Mouse (Mus musculus) cerebellum, adult 9-11 months (tissue): ENCODE data around the gene Rabgef1.

ENCODE experiments used
- DNase-seq: peaks from one replicate; pipeline ENCODE4 v3.0.0; 2022

The Rabgef1 gene

GRCm38 (mm10) chr5:130173012-130173411 is 1.4 kb downstream of the Rabgef1 start:
- no peak for DNase-seq

GRCm38 (mm10) chr5:130177871-130178270 is 6.3 kb downstream of the Rabgef1 start:
- no peak for DNase-seq

- no peak for DNase-seq
Measured at GRCm38 (mm10) chr5:130180362-130180761, 8.8 kb downstream of the Rabgef1 start.

- DNase-seq = no peak
Measured at GRCm38 (mm10) chr5:130181740-130182540, 10.3 kb downstream of the Rabgef1 start.

DNA sequence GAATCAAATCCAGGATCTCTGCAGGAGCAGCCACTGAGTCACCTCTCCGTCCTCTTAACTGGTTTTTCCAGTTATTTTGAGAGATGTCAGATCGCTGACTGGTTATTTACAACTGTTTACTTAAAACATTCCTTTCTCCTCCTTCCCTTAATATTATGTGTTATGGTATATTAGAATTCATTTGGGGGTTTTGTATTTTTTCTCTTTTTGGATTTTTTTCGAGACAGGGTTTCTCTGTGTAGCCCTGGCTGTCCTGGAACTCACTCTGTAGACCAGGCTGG is 10.9 kb downstream of the Rabgef1 start:
- DNase-seq = no peak

- no peak for DNase-seq
Measured at GRCm38 (mm10) chr5:130184193-130184856, 12.7 kb downstream of the Rabgef1 start.

- DNase-seq = no peak
Measured at GRCm38 (mm10) chr5:130185312-130185711, 13.7 kb downstream of the Rabgef1 start.

GRCm38 (mm10) chr5:130187383-130187782 is 15.8 kb downstream of the Rabgef1 start:
- no peak for DNase-seq

- DNase-seq = no peak
Measured at GRCm38 (mm10) chr5:130190909-130191308, 19.3 kb downstream of the Rabgef1 start.

GRCm38 (mm10) chr5:130191865-130192264 is 20.3 kb downstream of the Rabgef1 start:
- no peak for DNase-seq

- DNase-seq = no peak
Measured at GRCm38 (mm10) chr5:130192356-130192944, 20.9 kb downstream of the Rabgef1 start.

DNA sequence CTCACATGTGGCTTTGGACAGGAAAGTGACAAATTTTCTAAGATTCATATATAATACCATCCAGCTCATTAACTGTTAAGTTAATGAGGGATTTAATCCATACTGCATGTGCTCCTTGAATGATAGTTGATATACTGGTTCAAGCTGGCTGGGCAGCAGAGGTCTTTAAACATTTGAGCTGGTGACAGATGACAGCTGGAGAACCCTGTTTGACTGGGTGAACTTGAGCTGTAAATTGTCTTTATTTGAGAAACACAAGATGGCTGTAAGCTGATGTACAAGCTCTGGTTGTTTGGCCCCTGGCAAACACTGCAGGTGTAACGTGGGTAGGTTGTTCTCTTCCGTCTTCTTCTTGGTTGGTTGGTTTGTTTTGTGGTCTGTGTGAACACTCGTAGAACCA is 22.2 kb downstream of the Rabgef1 start:
- DNase-seq = no peak

DNA sequence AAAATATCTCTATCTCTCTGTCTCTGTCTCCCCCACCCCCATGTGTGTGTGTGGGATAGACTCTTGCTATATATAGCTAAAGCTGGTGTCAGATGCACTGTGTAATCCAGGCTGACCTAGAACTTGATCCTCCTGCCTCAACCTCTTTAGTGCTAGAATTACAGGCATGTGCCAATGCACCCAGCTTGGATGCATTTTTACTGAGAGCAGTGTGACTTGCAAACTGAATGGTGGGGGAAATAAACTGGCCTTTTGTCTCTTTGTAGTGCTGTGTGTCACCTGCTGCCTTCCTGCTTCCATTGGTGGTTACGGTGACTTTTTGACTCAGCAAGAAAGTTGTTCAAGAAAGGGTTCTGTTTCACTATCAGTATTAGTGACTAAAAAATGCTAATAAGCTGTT is 24.7 kb downstream of the Rabgef1 start:
- DNase-seq = no peak

GRCm38 (mm10) chr5:130197454-130197853 is 25.9 kb downstream of the Rabgef1 start:
- DNase-seq = no peak

DNA sequence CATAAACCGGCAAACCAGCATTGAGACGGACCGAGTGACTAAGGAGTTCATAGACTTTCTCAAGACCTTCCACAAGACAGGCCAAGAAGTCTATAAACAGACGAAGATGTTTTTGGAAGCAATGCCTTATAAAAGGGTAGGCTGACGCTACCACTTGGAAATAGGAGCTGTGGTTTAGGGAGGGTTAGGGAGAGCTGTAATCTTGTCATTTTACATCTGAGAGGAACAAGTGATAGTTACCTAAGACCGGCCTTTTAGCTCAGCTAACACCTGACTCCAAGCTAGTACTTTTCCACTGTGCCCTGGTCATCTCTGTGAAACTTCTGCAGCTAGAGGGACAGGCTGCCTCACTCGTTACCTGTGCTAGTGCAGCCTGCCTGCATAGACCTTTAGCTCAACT is 26.4 kb downstream of the Rabgef1 start:
- DNase-seq = no peak

- DNase-seq = no peak
Measured at GRCm38 (mm10) chr5:130200233-130201029, 28.8 kb downstream of the Rabgef1 start.

DNA sequence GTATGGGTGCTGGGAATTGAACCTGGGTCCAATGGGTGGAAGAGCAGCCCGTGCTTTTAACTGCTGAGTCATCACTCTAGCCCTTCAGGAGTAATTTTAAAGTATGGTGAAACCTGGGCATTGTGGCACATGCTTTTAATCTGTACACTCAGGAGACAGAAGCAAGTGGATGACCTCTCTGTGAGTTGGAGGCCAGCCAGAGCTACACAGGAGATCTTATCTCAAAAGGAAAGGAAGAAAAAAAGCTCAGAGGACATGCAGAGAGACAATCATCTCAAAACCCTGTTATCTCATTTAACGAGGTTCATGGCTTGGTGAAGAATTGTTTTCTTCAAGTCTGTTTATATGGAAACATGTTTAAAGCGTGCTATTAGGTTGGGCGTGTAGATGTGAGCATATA is 32.4 kb downstream of the Rabgef1 start:
- no peak for DNase-seq

- no peak for DNase-seq
Measured at GRCm38 (mm10) chr5:130204560-130204959, 33.0 kb downstream of the Rabgef1 start.

- no peak for DNase-seq
Measured at GRCm38 (mm10) chr5:130205441-130206023, 33.9 kb downstream of the Rabgef1 start.

DNA sequence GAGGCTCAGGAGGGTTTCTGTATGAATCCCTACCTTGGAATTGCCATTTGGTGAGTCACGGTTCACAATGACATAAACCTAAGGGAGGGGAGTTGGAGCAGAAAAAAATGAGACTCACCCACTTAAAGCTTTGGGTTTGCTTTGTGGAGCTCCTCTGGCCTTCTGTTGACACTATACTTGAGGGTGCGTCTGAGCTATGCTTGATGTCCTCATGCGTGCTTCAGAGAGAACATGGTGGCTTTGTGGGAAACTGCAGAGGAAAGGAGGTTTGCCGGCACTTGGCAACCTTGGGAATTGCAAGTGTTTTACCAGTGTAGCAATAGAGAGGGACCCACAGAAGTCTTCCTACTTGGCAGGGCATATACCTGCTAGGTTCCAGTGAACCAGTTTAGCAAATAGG is 35.7 kb downstream of the Rabgef1 start:
- DNase-seq = no peak

- no peak for DNase-seq
Measured at GRCm38 (mm10) chr5:130212956-130213355, 41.4 kb downstream of the Rabgef1 start.

- no peak for DNase-seq
Measured at GRCm38 (mm10) chr5:130216781-130217180, 45.2 kb downstream of the Rabgef1 start, which contains the start of gene Tmem248. TSS of gene Tmem248 (plus strand) at chr5:130217081.

GRCm38 (mm10) chr5:130217406-130217805 is 45.8 kb downstream of the Rabgef1 start:
- DNase-seq = no peak
